Mouse (Mus musculus): ENCODE data around the gene Tmem245. TPM values are rescaled to one million over a fixed set of nuclear protein-coding genes. Genes with fewer than 3 reads are reported as not detected.
A peak's percentile ranks its signal among the peaks of the same experiment; 100 is the strongest.

Tmem245 gene
- polyA plus RNA-seq, 1 experiment from 2014 or later, result 8.9 TPM

DNA sequence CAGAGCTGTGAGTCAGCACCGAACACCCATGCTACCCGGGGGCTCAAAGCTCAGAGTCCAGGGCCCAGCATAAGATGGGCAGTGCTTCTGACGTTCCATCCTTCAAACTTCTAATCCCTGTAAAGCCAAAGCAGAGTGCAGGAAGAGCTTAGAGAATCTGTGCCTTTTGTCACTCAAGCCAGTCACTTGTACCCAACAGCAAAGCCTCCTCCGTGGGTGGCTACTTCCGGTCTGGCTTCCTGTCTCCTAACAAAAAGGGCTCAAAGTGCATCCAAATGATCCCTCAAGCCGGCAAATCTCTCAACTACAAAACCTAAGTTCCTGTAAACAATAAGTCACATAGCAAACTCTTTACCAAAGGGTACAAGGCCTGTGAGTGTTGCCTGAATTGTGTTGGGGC, 2.3 kb upstream of the Tmem245 start:
- WGBS, result 65% methylated on average over 6 of the region's 6 CpGs
- Histone ChIP-seq H3K27ac (replicated peaks) (no peak overlapping the region), H3K27me3 (no peaks in the 10 kb centered on the region), H3K4me1 (peaks cover 22% of the 10 kb centered on the region), H3K36me3 (no peaks in the 10 kb centered on the region), H3K4me3 (no peak overlapping the region), H3K9ac (replicated peaks) (no peak overlapping the region), H3K9me3 (no peaks in the 10 kb centered on the region), H3K4me2 (replicated peaks) (no peak overlapping the region)
- ATAC-seq (replicated peaks), result no peak

DNA sequence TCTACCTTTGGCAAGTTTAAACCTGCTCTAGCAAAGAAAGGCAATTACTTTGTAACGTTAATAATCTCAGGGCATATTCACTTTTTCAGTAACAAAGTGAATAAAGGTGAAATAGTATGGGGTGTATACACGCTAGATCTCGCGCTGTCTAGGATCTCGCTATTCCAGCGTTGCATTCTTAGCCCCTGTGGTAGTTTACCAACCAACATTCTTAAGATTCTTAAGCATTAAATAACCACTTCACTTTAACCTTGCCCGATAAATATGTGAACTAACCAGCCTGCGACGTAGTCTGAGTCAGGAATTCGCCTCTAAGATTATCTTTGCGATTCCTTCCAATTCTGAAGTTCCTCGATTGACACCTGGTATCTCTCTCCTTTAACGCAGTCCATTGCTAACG, 1.1 kb downstream of the Tmem245 start:
- Histone ChIP-seq H3K4me1 (peaks cover 26% of the 10 kb centered on the region), H3K9ac (replicated peaks) (peak overlapping the region; percentile 92), H3K9me3 (no peaks in the 10 kb centered on the region), H3K27me3 (no peaks in the 10 kb centered on the region), H3K4me3 (peak overlapping the region; percentile 99), H3K27ac (replicated peaks) (peak overlapping the region; percentile 90; the same call in 1 of the 2 replicates), H3K4me2 (replicated peaks) (peak overlapping the region; percentile 99), H3K36me3 (no peaks in the 10 kb centered on the region)
- ATAC-seq (replicated peaks), result no peak
- WGBS, result under 1% methylated on average over 14 of the region's 14 CpGs

DNA sequence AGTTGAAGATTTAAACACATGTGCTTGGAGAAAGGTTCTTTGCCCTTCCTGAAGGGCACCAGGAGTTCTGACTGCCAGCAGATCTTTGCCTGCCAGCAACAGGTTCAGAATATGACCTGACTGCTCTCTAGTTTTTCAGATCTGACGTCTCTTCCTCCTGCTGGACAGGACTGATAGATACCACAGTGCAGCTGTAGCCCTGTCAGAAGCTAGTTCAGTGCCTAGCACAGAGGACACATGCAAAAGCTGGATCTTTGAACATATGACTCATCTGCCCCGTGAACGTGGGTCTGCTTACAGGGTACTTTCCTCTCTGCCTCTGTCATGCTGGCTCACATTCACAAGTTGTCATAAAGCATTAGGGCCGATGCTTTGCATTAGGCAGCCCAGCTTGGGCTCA, 3.0 kb downstream of the Tmem245 start:
- Histone ChIP-seq H3K9me3 (no peaks in the 10 kb centered on the region), H3K27me3 (no peaks in the 10 kb centered on the region), H3K27ac (replicated peaks) (no peak overlapping the region), H3K4me2 (replicated peaks) (no peak overlapping the region), H3K9ac (replicated peaks) (no peak overlapping the region), H3K4me3 (no peak overlapping the region), H3K36me3 (no peaks in the 10 kb centered on the region), H3K4me1 (peaks cover 26% of the 10 kb centered on the region)
- ATAC-seq (replicated peaks), result no peak
- WGBS, result 64% methylated on average over 4 of the region's 4 CpGs

DNA sequence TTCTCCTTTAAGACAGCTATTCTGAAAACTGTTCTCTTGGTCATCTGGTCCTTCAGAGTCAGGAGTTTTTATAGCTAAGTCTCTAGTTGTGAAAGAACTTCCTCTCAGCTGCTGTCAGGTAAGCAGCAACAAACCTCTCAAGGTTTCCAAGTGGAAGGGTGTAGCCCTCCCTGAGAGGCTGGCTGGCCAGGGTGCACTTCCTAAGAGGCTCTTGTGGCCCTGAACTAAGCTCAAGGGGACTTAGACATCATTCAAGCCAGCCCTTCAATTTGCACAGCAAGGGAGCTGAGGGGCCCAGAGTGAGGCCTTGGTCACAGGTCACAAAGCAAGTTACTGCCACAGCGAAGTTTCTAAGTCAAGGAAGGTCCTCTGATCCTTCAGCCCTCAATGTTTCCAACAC, 4.0 kb downstream of the Tmem245 start:
- WGBS, result 31% methylated on average over 1 of the region's 1 CpGs
- peaks cover 26% of the 10 kb centered on the region for H3K4me1 ChIP-seq
- ATAC-seq (replicated peaks), result no peak

DNA sequence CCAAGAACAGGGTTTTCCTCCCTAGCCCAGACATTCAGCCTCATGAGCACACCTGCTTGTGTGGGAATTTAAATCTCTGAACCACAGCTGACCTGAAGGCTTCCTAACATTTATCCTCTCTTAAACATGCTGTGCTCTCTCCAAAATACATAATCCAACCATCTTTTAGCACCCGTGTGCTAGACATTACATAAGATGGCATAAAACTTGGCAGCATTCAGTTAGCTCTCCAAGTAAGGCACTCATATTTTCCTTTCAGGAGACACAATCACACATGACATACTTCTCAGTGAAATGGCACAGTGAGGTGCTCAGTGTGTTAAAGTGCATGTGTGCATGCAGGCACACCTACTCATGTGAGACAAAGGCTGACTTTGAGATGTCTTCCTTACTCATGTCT, 4.7 kb downstream of the Tmem245 start:
- H3K36me3 ChIP-seq, result no peaks in the 10 kb centered on the region
- no peak overlapping the region for H3K4me3 ChIP-seq
- no peak overlapping the region for H3K27ac ChIP-seq (replicated peaks)
- H3K9ac ChIP-seq (replicated peaks), result no peak overlapping the region
- no peak overlapping the region for H3K4me2 ChIP-seq (replicated peaks)
- H3K27me3 ChIP-seq, result no peaks in the 10 kb centered on the region
- H3K4me1 ChIP-seq, result peaks cover 26% of the 10 kb centered on the region
- ATAC-seq (replicated peaks), result no peak
- H3K9me3 ChIP-seq, result no peaks in the 10 kb centered on the region
- 67% methylated on average over 1 of the region's 1 CpGs for WGBS

More for the DNA sequence above, 4.0 kb downstream of the Tmem245 start:
- Histone ChIP-seq H3K9ac (replicated peaks) (no peak overlapping the region), H3K9me3 (no peaks in the 10 kb centered on the region), H3K4me2 (replicated peaks) (no peak overlapping the region), H3K27ac (replicated peaks) (no peak overlapping the region), H3K27me3 (no peaks in the 10 kb centered on the region), H3K36me3 (no peaks in the 10 kb centered on the region), H3K4me3 (no peak overlapping the region)

DNA sequence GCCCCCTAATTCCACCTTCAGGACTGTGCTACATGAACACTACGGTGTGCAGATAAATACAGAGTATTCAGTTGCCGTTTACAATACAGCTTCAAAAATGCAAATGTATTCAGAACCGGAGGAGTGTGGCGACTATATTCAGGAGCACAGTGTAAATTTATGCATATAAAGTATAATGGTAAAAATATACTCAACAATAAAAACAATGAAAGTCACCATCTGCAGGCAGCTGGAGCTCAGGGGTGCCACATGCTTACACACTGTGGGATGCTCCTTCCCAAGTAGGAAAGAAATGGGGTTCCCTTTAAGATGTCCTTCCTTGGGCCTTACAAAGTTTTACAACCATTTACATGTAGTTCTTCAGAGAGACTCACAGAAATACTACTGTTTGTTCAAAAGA, 5.8 kb downstream of the Tmem245 start:
- Histone ChIP-seq H3K27me3 (no peaks in the 10 kb centered on the region), H3K4me3 (no peak overlapping the region), H3K36me3 (no peaks in the 10 kb centered on the region), H3K27ac (replicated peaks) (no peak overlapping the region), H3K9ac (replicated peaks) (no peak overlapping the region), H3K9me3 (no peaks in the 10 kb centered on the region), H3K4me2 (replicated peaks) (no peak overlapping the region), H3K4me1 (peaks cover 22% of the 10 kb centered on the region)
- 29% methylated on average over 4 of the region's 4 CpGs for WGBS
- no peak for ATAC-seq (replicated peaks)

DNA sequence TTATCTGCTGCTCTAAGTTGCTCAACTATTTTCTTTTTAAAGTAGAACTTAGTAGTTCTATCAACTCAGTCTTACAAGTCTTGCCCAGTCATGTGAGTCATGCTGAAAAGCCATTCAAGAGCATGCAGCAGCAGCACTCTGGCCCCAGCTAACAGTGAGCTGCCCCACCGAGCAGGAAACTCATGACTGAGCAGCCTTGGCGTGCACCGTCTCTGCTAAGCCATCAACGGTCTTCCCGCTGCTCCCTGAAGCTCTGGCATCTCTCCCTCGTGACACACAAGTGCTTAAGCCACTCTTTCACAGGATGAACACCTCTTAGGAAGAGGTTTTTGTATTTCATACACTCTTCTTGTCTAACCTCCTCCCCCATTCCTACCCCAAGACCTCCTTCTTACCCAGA, 10.1 kb downstream of the Tmem245 start:
- Histone ChIP-seq H3K9me3 (no peaks in the 10 kb centered on the region), H3K9ac (replicated peaks) (no peak overlapping the region), H3K4me2 (replicated peaks) (no peak overlapping the region), H3K36me3 (peaks cover 5% of the 10 kb centered on the region; the same call in 1 of the 2 replicates), H3K4me3 (no peak overlapping the region), H3K27me3 (no peaks in the 10 kb centered on the region), H3K27ac (replicated peaks) (no peak overlapping the region), H3K4me1 (peaks cover 4% of the 10 kb centered on the region; the same call in 1 of the 2 replicates)
- no peak for ATAC-seq (replicated peaks)
- WGBS, result 74% methylated on average over 6 of the region's 6 CpGs

DNA sequence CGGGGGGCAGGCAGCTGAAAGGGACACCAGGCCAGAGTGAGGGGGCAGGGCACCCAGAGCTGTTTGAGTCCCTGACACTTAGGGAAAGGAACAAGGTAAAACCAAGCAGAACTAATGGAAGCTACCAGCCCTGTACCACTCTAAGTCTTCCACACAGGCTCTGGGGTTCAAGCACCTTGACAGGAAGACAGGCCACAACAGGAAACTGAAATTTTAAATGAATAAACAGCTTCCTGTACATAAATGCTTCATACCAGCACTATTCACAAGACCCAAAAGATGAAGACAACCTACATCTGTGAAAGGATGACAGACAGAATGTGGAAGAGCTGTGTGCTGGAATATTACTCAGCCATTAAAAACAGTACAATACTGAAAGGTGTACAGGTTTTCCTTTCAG, 11.9 kb downstream of the Tmem245 start:
- no peak overlapping the region for H3K27ac ChIP-seq (replicated peaks)
- ATAC-seq (replicated peaks), result no peak
- no peaks in the 10 kb centered on the region for H3K27me3 ChIP-seq

DNA sequence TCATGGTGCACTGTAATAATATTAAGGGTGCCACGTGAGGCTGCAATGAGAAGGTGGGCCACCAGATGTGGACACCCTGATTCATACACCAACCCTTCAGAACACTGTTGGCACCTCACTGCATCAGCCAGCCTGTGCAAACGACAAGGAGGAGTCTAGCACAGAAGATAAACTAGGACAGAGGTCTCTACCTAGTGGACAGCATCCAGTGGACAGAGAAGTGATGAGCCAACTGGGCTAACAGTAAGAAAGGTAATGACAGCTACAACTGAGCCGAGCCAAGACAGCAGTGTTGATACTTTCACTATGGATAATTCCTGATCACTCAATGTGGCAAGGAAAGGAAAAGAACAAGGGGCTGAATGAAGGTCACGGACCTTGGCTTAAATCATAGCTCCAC, 14.1 kb downstream of the Tmem245 start:
- WGBS, result 94% methylated on average over 4 of the region's 4 CpGs
- H3K27me3 ChIP-seq, result no peaks in the 10 kb centered on the region
- peaks cover 5% of the 10 kb centered on the region; the same call in 1 of the 2 replicates for H3K36me3 ChIP-seq
- ATAC-seq (replicated peaks), result no peak
- no peak overlapping the region for H3K4me3 ChIP-seq
- H3K9me3 ChIP-seq, result no peaks in the 10 kb centered on the region
- H3K27ac ChIP-seq (replicated peaks), result no peak overlapping the region
- peaks cover 5% of the 10 kb centered on the region; the same call in 1 of the 2 replicates for H3K4me1 ChIP-seq
- no peak overlapping the region for H3K9ac ChIP-seq (replicated peaks)
- no peak overlapping the region for H3K4me2 ChIP-seq (replicated peaks)

More for the DNA sequence above, 11.9 kb downstream of the Tmem245 start:
- H3K36me3 ChIP-seq, result peaks cover 5% of the 10 kb centered on the region; the same call in 1 of the 2 replicates
- no peak overlapping the region for H3K4me3 ChIP-seq
- no peaks in the 10 kb centered on the region; the same call in 1 of the 2 replicates for H3K4me1 ChIP-seq
- H3K4me2 ChIP-seq (replicated peaks), result no peak overlapping the region
- no CpG with 5 or more reads among the region's 1 CpGs for WGBS
- H3K9ac ChIP-seq (replicated peaks), result no peak overlapping the region
- H3K9me3 ChIP-seq, result no peaks in the 10 kb centered on the region

DNA sequence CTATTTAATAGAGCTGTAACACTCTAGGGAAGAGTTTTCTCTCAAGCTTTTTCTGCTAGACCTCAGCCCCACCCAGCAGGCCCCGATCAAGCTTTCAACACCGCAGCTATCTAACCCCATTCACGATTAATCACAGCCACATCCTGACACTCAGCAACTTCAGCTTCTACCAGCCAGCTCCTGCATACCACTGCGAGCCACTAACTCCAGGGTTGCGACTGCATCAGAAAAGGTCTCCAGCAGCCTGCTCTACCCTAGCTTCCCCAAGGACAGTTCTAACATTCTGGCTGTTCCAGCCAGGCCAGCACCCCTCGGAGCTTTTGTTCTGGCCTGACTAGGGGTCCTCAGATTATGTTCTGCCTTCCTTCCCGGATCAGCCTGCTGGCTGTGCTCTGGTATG, 15.1 kb downstream of the Tmem245 start:
- Histone ChIP-seq H3K9ac (replicated peaks) (no peak overlapping the region), H3K4me3 (no peak overlapping the region), H3K4me2 (replicated peaks) (no peak overlapping the region), H3K27ac (replicated peaks) (no peak overlapping the region), H3K27me3 (no peaks in the 10 kb centered on the region), H3K9me3 (no peaks in the 10 kb centered on the region), H3K36me3 (peaks cover 5% of the 10 kb centered on the region; the same call in 1 of the 2 replicates), H3K4me1 (peaks cover 11% of the 10 kb centered on the region; the same call in 1 of the 2 replicates)
- ATAC-seq (replicated peaks), result no peak
- 44% methylated on average over 7 of the region's 7 CpGs for WGBS

DNA sequence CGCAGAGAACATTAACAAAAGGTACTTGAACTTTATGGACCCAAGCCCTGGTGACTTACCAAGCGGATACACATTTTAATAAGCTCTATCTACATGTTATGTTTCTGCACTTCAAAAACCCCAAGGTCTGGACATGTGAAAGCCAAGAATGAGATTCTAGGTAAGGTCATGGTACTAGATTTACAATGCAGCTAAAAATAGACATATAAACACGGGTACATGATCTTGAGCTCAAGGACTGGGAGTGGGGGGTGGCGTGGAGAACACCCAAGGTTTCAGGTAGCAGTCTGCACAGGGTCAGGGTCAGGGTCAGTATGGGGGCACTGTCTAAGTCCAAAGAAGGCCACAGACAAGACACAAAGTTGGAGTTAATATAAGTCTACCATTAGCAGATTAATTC, 16.9 kb downstream of the Tmem245 start:
- Histone ChIP-seq H3K4me3 (no peak overlapping the region), H3K27ac (replicated peaks) (no peak overlapping the region), H3K4me1 (peaks cover 11% of the 10 kb centered on the region; the same call in 1 of the 2 replicates), H3K27me3 (no peaks in the 10 kb centered on the region), H3K36me3 (peaks cover 5% of the 10 kb centered on the region; the same call in 1 of the 2 replicates), H3K4me2 (replicated peaks) (no peak overlapping the region), H3K9ac (replicated peaks) (no peak overlapping the region), H3K9me3 (no peaks in the 10 kb centered on the region)
- WGBS, result 85% methylated on average over 4 of the region's 4 CpGs
- no peak for ATAC-seq (replicated peaks)

DNA sequence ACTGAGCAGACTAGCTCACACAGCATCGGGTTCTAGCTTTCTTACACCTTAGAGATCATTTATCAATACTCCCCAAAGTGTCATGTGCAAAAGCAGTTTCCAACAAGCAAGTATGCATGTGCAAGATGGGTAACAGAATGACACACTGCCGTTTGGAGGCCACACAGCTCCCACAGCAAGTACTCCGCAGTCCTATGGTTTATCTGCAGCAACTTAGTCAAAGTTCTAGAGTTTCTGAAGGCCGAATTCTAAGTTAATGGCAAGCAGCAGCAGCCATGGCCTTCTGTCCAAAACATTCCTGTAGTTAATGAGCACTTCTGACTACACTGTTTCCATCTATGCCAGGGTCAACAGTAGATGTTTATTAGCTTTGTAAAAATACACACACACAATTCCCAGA, 20.3 kb downstream of the Tmem245 start:
- no peaks in the 10 kb centered on the region for H3K9me3 ChIP-seq
- peaks cover 29% of the 10 kb centered on the region for H3K36me3 ChIP-seq
- H3K9ac ChIP-seq (replicated peaks), result no peak overlapping the region
- no peak overlapping the region for H3K27ac ChIP-seq (replicated peaks)
- no peaks in the 10 kb centered on the region for H3K27me3 ChIP-seq
- no peak for ATAC-seq (replicated peaks)
- H3K4me1 ChIP-seq, result peaks cover 11% of the 10 kb centered on the region; the same call in 1 of the 2 replicates
- H3K4me3 ChIP-seq, result no peak overlapping the region
- WGBS, result 86% methylated on average over 4 of the region's 4 CpGs
- no peak overlapping the region for H3K4me2 ChIP-seq (replicated peaks)

DNA sequence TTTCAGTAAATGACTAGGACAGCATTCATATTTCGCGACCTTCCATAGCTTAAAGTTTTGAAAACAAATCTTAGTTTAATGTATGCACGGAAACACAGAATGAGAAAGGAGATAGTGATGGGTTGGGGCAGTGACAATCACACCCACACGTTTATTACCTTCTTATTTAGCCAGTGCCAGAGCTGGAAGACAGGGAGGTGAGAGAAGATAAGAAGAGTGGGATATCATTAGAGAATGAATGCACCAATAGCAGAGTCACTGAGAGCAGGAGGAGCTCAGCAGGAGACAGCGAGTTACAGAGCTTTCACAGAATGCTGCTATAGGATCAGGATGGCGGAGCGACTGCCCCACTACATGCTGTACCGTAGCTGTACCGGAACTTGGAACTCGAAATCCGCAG, 25.0 kb downstream of the Tmem245 start:
- Histone ChIP-seq H3K4me1 (no peaks in the 10 kb centered on the region), H3K27me3 (no peaks in the 10 kb centered on the region), H3K4me2 (replicated peaks) (no peak overlapping the region), H3K27ac (replicated peaks) (no peak overlapping the region), H3K4me3 (no peak overlapping the region), H3K36me3 (peaks cover 33% of the 10 kb centered on the region), H3K9me3 (no peaks in the 10 kb centered on the region), H3K9ac (replicated peaks) (no peak overlapping the region)
- WGBS, result 95% methylated on average over 11 of the region's 11 CpGs
- ATAC-seq (replicated peaks), result no peak
